Mouse (Mus musculus) liver, adult 2 months (tissue): ENCODE measurements around the gene Radil.

Experiments used
- CTCF ChIP-seq: fragments of 200-500 bp; IDR thresholded peaks from 2 replicates; pipeline ENCODE4 v1.5.1; 2011; ENCODE audit warnings: low read depth, low read length, control low read depth
- POLR2A ChIP-seq: fragments of 200-500 bp; IDR thresholded peaks from 2 replicates; pipeline ENCODE4 v1.6.1; 2011; ENCODE audit warnings: low read length, control low read depth; ENCODE audit not compliant: insufficient read depth; ENCODE audit errors: extremely low read depth

DNA sequence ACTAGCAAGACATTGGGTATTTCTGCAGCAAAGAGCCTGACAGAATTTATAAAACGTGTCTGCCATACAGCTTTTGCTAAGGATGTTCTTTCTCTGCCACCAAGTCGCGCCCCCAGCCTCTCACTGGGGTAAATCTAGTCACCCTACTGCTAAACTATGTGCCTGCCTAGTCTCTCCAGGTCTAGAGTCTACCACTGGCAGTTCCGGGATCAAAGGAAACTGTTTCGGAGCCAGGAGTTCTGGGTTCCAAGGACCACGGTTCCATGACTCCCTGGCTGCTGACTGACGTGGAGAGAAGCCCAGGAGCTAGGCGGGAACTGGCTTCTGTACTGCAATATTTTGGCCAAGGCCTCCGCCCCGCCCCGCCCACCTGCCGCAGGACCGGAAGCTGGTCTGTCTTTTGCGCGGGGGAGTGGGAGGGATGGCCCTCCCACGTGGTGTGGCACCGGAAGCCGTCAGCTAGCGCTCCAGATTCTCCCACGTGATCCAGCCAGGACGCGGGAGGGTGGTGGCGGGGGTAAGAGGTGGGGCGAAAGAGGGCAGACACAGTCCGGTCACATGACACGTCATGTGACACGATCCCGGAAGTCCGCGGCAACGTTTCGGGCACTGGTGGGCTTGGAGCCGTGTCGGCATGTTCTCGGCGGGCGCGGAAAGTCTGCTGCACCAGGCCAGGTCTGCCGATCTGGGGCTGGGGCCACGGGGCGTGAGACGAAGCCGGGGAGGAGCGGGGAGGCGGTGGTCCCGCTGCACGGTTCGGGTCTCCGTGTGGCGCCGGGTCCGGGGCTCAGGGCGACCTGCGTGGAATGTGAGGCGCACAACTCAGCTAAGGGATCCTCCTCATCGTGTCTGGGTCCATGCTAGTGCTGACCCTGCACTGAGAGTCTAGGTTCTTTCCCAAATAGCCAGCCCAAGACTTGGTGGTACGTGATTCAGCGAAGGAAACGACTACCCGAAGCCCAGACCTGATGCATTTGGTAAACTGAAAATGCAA is 87.1 kb downstream of the Radil start, which contains the start of gene Ap5z1:
- TF ChIP-seq CTCF (no peak), POLR2A (peak; percentile 70; the same call in 1 of the 2 replicates)
